Mouse (Mus musculus) lung, postnatal 4 days (tissue): ENCODE results near the gene Kif17.
"Not testable (repeated sequence)": the region's sequence is repeated elsewhere in the genome, so short reads cannot be mapped to it uniquely, and the experiment has no call there.

Experiments used
- DNase-seq, 2 experiments: peaks; one replicate each; pipeline ENCODE4 v3.0.0; 2021

The Kif17 gene

GRCm38 (mm10) chr4:138315781-138316180 lies 65.5 kb downstream of the Kif17 start:
- peak in 1 of 2 experiments; percentile 44 for DNase-seq

GRCm38 (mm10) chr4:138316369-138316768 lies 66.1 kb downstream of the Kif17 start:
- DNase-seq, result no peak

- DNase-seq, result peak; percentile 58 to 66
Measured at GRCm38 (mm10) chr4:138318509-138319266, 68.5 kb downstream of the Kif17 start.

- DNase-seq, result peak; percentile 84 to 90
Measured at GRCm38 (mm10) chr4:138319508-138319907, 69.3 kb downstream of the Kif17 start.

- no peak for DNase-seq
Measured at GRCm38 (mm10) chr4:138320711-138321110, 70.5 kb downstream of the Kif17 start.

- no peak for DNase-seq
Measured at GRCm38 (mm10) chr4:138321488-138321887, 71.3 kb downstream of the Kif17 start.

- no peak for DNase-seq
Measured at GRCm38 (mm10) chr4:138322692-138323091, 72.5 kb downstream of the Kif17 start.

GRCm38 (mm10) chr4:138323753-138324152 lies 73.5 kb downstream of the Kif17 start:
- DNase-seq, result no peak

- DNase-seq, result no peak
Measured at GRCm38 (mm10) chr4:138324451-138324850, 74.2 kb downstream of the Kif17 start.

GRCm38 (mm10) chr4:138325466-138326076 lies 75.3 kb downstream of the Kif17 start:
- DNase-seq, result peak; percentile 97 to 98

- peak; percentile 94 to 95 for DNase-seq
Measured at GRCm38 (mm10) chr4:138326077-138326695, 76.0 kb downstream of the Kif17 start, which contains the start of gene Pink1. Pink1 (minus strand) TSS chr4:138326307.

GRCm38 (mm10) chr4:138327155-138327554 lies 76.9 kb downstream of the Kif17 start:
- not testable (repeated sequence) for DNase-seq

- DNase-seq, result no peak
Measured at GRCm38 (mm10) chr4:138327891-138328470, 77.7 kb downstream of the Kif17 start.

GRCm38 (mm10) chr4:138330264-138330671 lies 80.0 kb downstream of the Kif17 start:
- no peak for DNase-seq

GRCm38 (mm10) chr4:138331647-138332046 lies 81.4 kb downstream of the Kif17 start:
- DNase-seq, result no peak

GRCm38 (mm10) chr4:138333135-138333534 lies 82.9 kb downstream of the Kif17 start:
- DNase-seq, result no peak

- DNase-seq, result no peak
Measured at GRCm38 (mm10) chr4:138335036-138335435, 84.8 kb downstream of the Kif17 start.

GRCm38 (mm10) chr4:138335648-138336047 lies 85.4 kb downstream of the Kif17 start:
- no peak for DNase-seq

GRCm38 (mm10) chr4:138336876-138337275 lies 86.6 kb downstream of the Kif17 start:
- DNase-seq, result no peak

- no peak for DNase-seq
Measured at GRCm38 (mm10) chr4:138337341-138337740, 87.1 kb downstream of the Kif17 start.

GRCm38 (mm10) chr4:138339963-138340362 lies 89.7 kb downstream of the Kif17 start:
- DNase-seq, result peak in 1 of 2 experiments; percentile 55

GRCm38 (mm10) chr4:138341393-138341792 lies 91.2 kb downstream of the Kif17 start:
- no peak for DNase-seq

GRCm38 (mm10) chr4:138342048-138342447 lies 91.8 kb downstream of the Kif17 start:
- no peak for DNase-seq
